Mouse (Mus musculus) spleen, adult 2 months (tissue): Measurements from ENCODE around the gene Sec22c.
A peak's percentile ranks its signal among the peaks of the same experiment; 100 is the strongest.

ENCODE experiments used
- CTCF ChIP-seq: fragments of 200-500 bp; IDR thresholded peaks from 2 replicates; pipeline ENCODE4 v1.5.1; 2011; ENCODE audit warnings: mild to moderate bottlenecking, inconsistent platforms; ENCODE audit not compliant: insufficient read depth, insufficient read length, insufficient replicate concordance; ENCODE audit errors: extremely low read depth
- POLR2A ChIP-seq: fragments of 200-500 bp; IDR thresholded peaks from 2 replicates; pipeline ENCODE4 v1.6.1; 2011; ENCODE audit warnings: low read depth, low read length, inconsistent platforms

DNA sequence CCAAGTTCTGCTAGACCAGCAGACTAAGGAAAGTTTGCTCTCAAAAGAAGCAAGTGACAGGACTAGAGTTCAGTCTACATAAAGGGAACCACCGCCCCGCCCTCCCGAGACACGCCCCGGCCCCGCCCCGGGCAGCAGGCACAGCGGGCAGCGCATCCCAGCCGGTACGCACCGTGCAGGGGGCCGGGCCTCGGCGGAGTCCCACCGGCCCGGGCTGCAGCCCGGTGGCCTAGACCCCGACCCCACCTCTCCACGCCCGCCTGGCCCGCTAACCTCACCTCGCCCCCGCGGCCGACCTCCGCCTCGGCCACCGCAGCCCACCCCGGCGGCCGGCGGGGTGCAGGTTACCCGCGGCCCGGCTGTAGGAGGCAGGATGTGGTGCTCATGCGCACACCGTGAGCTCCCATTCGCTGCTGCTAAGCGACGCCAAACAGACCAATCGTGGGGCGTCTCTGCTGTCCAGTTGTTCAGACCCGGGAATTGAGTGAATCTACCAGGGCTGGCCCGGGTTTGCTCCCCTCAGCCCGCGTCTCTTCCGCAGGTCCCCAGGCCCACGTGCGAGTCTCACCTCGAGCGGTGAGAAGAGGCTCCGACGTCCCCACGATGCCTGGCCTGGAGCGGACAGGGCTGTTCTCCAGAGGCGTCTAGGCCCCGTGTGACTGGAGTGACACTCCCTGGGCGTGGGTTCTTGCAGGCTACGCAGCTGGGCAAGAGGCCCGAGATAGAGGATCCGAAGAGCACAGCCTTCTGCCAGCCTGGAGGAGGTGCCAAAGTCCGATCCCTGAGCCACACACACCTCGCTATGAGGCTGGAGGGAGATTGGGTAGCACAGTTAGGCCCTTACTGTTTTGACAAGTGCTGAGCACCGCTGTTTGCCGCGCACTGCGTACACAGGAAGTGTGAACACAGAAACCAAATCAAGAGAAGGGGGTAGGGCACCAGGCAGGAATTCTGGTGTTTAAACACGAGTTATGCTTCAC is at the start of gene Sec22c:
- TF ChIP-seq POLR2A (0 out of 2 replicates have a peak, but pooled peaks have one; percentile 2), CTCF (no peak)
